Mouse (Mus musculus) ES-CJ7 (cell line): ENCODE data around the gene Gm17402.

Experiments
- DNase-seq: peaks from one replicate; pipeline ENCODE4 v3.0.0; 2011; ENCODE audit warnings: low read depth, low spot score

Gm17402 gene

GRCm38 (mm10) chr3:67375063-67375462 is at the start of gene Gm17402:
TSS of gene Gm17402 (minus strand) at chr3:67375163.
- no peak for DNase-seq

GRCm38 (mm10) chr3:67378215-67378614 is 3.3 kb upstream of the Gm17402 start:
- DNase-seq: no peak

GRCm38 (mm10) chr3:67374360-67374778 is 594 bp downstream of the Gm17402 start:
- DNase-seq: peak; percentile 3

- DNase-seq: peak; percentile 93
Observed at GRCm38 (mm10) chr3:67373872-67374271, 1.1 kb downstream of the Gm17402 start, which contains the start of gene Mlf1. TSS of gene Mlf1 (plus strand) at chr3:67374097.

- no peak for DNase-seq
Observed at GRCm38 (mm10) chr3:67372781-67373180, 2.2 kb downstream of the Gm17402 start.

GRCm38 (mm10) chr3:67372194-67372593 is 2.8 kb downstream of the Gm17402 start:
- DNase-seq: no peak

GRCm38 (mm10) chr3:67369407-67370079 is 5.4 kb downstream of the Gm17402 start:
- peak; percentile 63 for DNase-seq

- DNase-seq: no peak
Observed at GRCm38 (mm10) chr3:67367481-67367880, 7.5 kb downstream of the Gm17402 start.

- no peak for DNase-seq
Observed at GRCm38 (mm10) chr3:67366087-67366892, 8.7 kb downstream of the Gm17402 start.

- DNase-seq: no peak
Observed at GRCm38 (mm10) chr3:67358376-67358775, 16.6 kb downstream of the Gm17402 start.

- no peak for DNase-seq
Observed at GRCm38 (mm10) chr3:67352763-67353149, 22.2 kb downstream of the Gm17402 start.

GRCm38 (mm10) chr3:67352128-67352762 is 22.7 kb downstream of the Gm17402 start:
- DNase-seq: peak; percentile 45

GRCm38 (mm10) chr3:67351406-67352127 is 23.4 kb downstream of the Gm17402 start:
- DNase-seq: no peak

GRCm38 (mm10) chr3:67346674-67347073 is 28.3 kb downstream of the Gm17402 start:
- no peak for DNase-seq

GRCm38 (mm10) chr3:67344599-67344998 is 30.4 kb downstream of the Gm17402 start:
- peak; percentile 56 for DNase-seq

GRCm38 (mm10) chr3:67343004-67343662 is 31.8 kb downstream of the Gm17402 start:
- peak; percentile 14 for DNase-seq

- no peak for DNase-seq
Observed at GRCm38 (mm10) chr3:67340921-67341320, 34.0 kb downstream of the Gm17402 start.

GRCm38 (mm10) chr3:67339558-67339957 is 35.4 kb downstream of the Gm17402 start:
- DNase-seq: no peak

GRCm38 (mm10) chr3:67322422-67322821 is 52.5 kb downstream of the Gm17402 start:
- DNase-seq: no peak
